Mouse (Mus musculus) E14TG2a.4 (cell line): ENCODE data around the gene Gm10697.
"Not testable (repeated sequence)": the region's sequence is repeated elsewhere in the genome, so short reads cannot be mapped to it uniquely, and the experiment has no call there.

Experiments used
- CTCF ChIP-seq: conservative IDR thresholded peaks from 2 replicates; pipeline ENCODE4 v1.5.1; 2014; ENCODE audit warnings: low read length
- NANOG ChIP-seq: IDR thresholded peaks from 2 replicates; pipeline ENCODE4 v1.6.1; 2014; ENCODE audit warnings: borderline replicate concordance, low read length, mixed read lengths

- not testable (repeated sequence) for TF ChIP-seq CTCF, NANOG
These were observed at the start of gene Gm10697 for GRCm38 (mm10) chr3:94072544-94072943.
